Mouse (Mus musculus) intestine, postnatal 0 days (tissue): Measurements from ENCODE around the gene Zfp652. TPM values are rescaled to one million over a fixed set of nuclear protein-coding genes. Genes with fewer than 3 reads are reported as not detected.

ENCODE experiments used
- ATAC-seq: fragments of 200-750 bp; cut with Nextera tagmentation; 2 replicates; pipeline ENCODE4 v1.8.0; 2017; ENCODE audit warnings: mild to moderate bottlenecking, moderate TSS enrichment, moderate library complexity
- H3K27ac ChIP-seq: fragments of 300-500 bp; sonication (generic); 2 replicates; pipeline ENCODE4 v1.5.1; 2014; ENCODE audit warnings: mild to moderate bottlenecking, low read depth, low read length, moderate library complexity
- H3K27me3 ChIP-seq: fragments of 300-500 bp; sonication (generic); replicated peaks from 2 replicates; pipeline ENCODE4 v1.6.1; 2014; ENCODE audit warnings: low read length, mixed read lengths; ENCODE audit not compliant: control insufficient read depth, insufficient read depth
- H3K36me3 ChIP-seq: fragments of 300-500 bp; sonication (generic); 2 replicates; pipeline ENCODE4 v1.6.1; 2014; ENCODE audit warnings: mild to moderate bottlenecking, moderate library complexity; ENCODE audit not compliant: control insufficient read depth, insufficient read depth
- H3K4me1 ChIP-seq: fragments of 300-500 bp; sonication (generic); replicated peaks from 2 replicates; pipeline ENCODE4 v1.6.1; 2014; ENCODE audit warnings: antibody characterized with exemption, low read length, mixed read lengths; ENCODE audit not compliant: control insufficient read depth, insufficient read depth
- H3K4me2 ChIP-seq: fragments of 300-500 bp; sonication (generic); replicated peaks from 2 replicates; pipeline ENCODE4 v1.6.1; 2014; ENCODE audit warnings: low read depth, mild to moderate bottlenecking, moderate library complexity
- H3K4me3 ChIP-seq: fragments of 300-500 bp; sonication (generic); 2 replicates; pipeline ENCODE4 v1.5.1; 2014; ENCODE audit warnings: low read depth, low read length
- H3K9ac ChIP-seq: fragments of 300-500 bp; sonication (generic); 2 replicates; pipeline ENCODE4 v1.6.1; 2014; ENCODE audit warnings: mild to moderate bottlenecking, low read depth, low read length
- H3K9me3 ChIP-seq: fragments of 300-500 bp; sonication (generic); 2 replicates; pipeline ENCODE4 v1.6.1; 2016; ENCODE audit warnings: mixed run types; ENCODE audit not compliant: control insufficient read depth
- CTCF ChIP-seq: sonication (generic); IDR thresholded peaks from 2 replicates; pipeline ENCODE4 v1.5.1; 2016; ENCODE audit warnings: low read depth, mild to moderate bottlenecking, control low read depth, antibody characterized with exemption, moderate library complexity
- WGBS: fragments of 180-500 bp; shearing (Covaris S2); extraction: QIAGEN DNeasy Blood & Tissue Kit; methylation state at CpG from one replicate; pipeline ENCODE4 v1.1.7; 2014; 5-methylcytosine and 5-hydroxymethylcytosine counted together
- polyA plus RNA-seq: library from polyadenylated mRNA; unstranded; fragments of >200 nt; fragmentation: Nextera tagmentation; extraction: Ambion mirVana; gene quantifications from 2 replicates; pipeline ENCODE4 v1.2.1, GENCODE M21; 2015

Gene Zfp652
- polyA plus RNA-seq, 1 experiment from 2014 or later = 7.9 TPM

- 86% methylated on average over 6 of the region's 6 CpGs for WGBS
- no peak for ATAC-seq
- no peaks in the 10 kb centered on the region for H3K27me3 ChIP-seq
Observed at GRCm38 (mm10) chr11:95709534-95710040, 2.9 kb upstream of the Zfp652 start.

GRCm38 (mm10) chr11:95710478-95710877 lies 2.0 kb upstream of the Zfp652 start:
- Histone ChIP-seq H3K27ac (no peak overlapping the region), H3K4me2 (no peak overlapping the region), H3K27me3 (no peaks in the 10 kb centered on the region), H3K9ac (no peak overlapping the region), H3K9me3 (no peaks in the 10 kb centered on the region), H3K36me3 (no peaks in the 10 kb centered on the region), H3K4me1 (0 out of 2 replicates have a peak, but pooled peaks cover 2% of the 10 kb centered on the region), H3K4me3 (no peak overlapping the region)
- no peak for TF ChIP-seq CTCF
- ATAC-seq = no peak
- WGBS = 82% methylated on average over 7 of the region's 7 CpGs

More at GRCm38 (mm10) chr11:95709534-95710040, 2.9 kb upstream of the Zfp652 start:
- H3K4me3 ChIP-seq = no peak overlapping the region
- H3K9ac ChIP-seq = no peak overlapping the region
- H3K27ac ChIP-seq = no peak overlapping the region
- H3K4me1 ChIP-seq = 0 out of 2 replicates have a peak, but pooled peaks cover 1% of the 10 kb centered on the region
- H3K9me3 ChIP-seq = no peaks in the 10 kb centered on the region
- no peaks in the 10 kb centered on the region for H3K36me3 ChIP-seq
- no peak overlapping the region for H3K4me2 ChIP-seq
- TF ChIP-seq CTCF = no peak

DNA sequence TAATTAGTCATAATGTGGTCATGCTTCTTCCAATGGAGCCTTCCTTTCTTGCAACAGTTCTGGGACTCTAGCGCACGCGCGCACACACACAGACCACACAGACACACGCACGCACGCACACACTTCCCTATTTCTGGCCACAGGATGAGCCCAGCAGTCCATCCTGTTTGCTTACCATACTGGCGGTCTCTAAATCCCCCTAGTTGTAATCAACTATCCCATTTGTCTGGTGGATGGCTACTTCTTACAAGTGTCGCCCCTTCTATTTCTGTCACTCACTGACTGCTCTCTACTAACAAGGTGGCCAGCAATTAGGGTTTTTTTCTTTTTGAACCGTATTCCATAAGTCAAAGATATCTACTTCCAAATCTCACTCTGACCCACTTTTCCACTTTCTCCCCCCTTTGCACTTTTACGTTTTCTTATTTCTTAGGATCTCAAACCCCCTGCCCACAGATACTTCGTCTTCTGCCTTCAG lies 349 bp upstream of the Zfp652 start:
- H3K4me2 ChIP-seq = peak overlapping the region; percentile 93
- WGBS = 12% methylated on average over 12 of the region's 12 CpGs
- ATAC-seq = peak; percentile 37; the same call in 1 of the 2 replicates

GRCm38 (mm10) chr11:95713225-95713810 lies 845 bp downstream of the Zfp652 start:
- Histone ChIP-seq H3K9me3 (no peaks in the 10 kb centered on the region), H3K4me2 (peak overlapping the region; percentile 93), H3K27me3 (no peaks in the 10 kb centered on the region), H3K9ac (peak overlapping the region; percentile 95), H3K4me3 (peak overlapping the region; percentile 92), H3K4me1 (0 out of 2 replicates have a peak, but pooled peaks cover 2% of the 10 kb centered on the region), H3K27ac (peak overlapping the region; percentile 99), H3K36me3 (no peaks in the 10 kb centered on the region)
- under 1% methylated on average over 30 of the region's 49 CpGs for whole genome bisulfite sequencing
- no peak for TF ChIP-seq CTCF
- peak; percentile 46 for ATAC-seq

More for the DNA sequence above, 349 bp upstream of the Zfp652 start:
- H3K9ac ChIP-seq = peak overlapping the region; percentile 95; the same call in 1 of the 2 replicates
- no peaks in the 10 kb centered on the region for H3K9me3 ChIP-seq
- TF ChIP-seq CTCF = no peak
- H3K27ac ChIP-seq = peak overlapping the region; percentile 99
- H3K4me3 ChIP-seq = peak overlapping the region; percentile 92
- H3K36me3 ChIP-seq = no peaks in the 10 kb centered on the region
- no peaks in the 10 kb centered on the region for H3K27me3 ChIP-seq
- 0 out of 2 replicates have a peak, but pooled peaks cover 2% of the 10 kb centered on the region for H3K4me1 ChIP-seq

- H3K4me3 ChIP-seq = peak overlapping the region; percentile 92
- no peaks in the 10 kb centered on the region for H3K36me3 ChIP-seq
- no peak for TF ChIP-seq CTCF
- 0 out of 2 replicates have a peak, but pooled peaks cover 2% of the 10 kb centered on the region for H3K4me1 ChIP-seq
- under 1% methylated on average over 13 of the region's 13 CpGs for WGBS
- peak overlapping the region; percentile 93 for H3K4me2 ChIP-seq
- H3K9ac ChIP-seq = peak overlapping the region; percentile 95
- H3K27ac ChIP-seq = peak overlapping the region; percentile 99
- H3K27me3 ChIP-seq = no peaks in the 10 kb centered on the region
- no peaks in the 10 kb centered on the region for H3K9me3 ChIP-seq
- ATAC-seq = no peak
Observed at GRCm38 (mm10) chr11:95713811-95714241, 1.4 kb downstream of the Zfp652 start.

- Histone ChIP-seq H3K9me3 (no peaks in the 10 kb centered on the region), H3K4me1 (0 out of 2 replicates have a peak, but pooled peaks cover 2% of the 10 kb centered on the region), H3K9ac (peak overlapping the region; percentile 95; the same call in 1 of the 2 replicates), H3K36me3 (no peaks in the 10 kb centered on the region), H3K4me3 (peak overlapping the region; percentile 92), H3K4me2 (peak overlapping the region; percentile 93), H3K27me3 (no peaks in the 10 kb centered on the region), H3K27ac (no peak overlapping the region)
- WGBS = 12% methylated on average over 7 of the region's 7 CpGs
- no peak for TF ChIP-seq CTCF
- ATAC-seq = no peak
Observed at GRCm38 (mm10) chr11:95714411-95714810, 1.9 kb downstream of the Zfp652 start.
